Mouse (Mus musculus): Measurements from ENCODE around the gene Olfr15.
"Not testable (repeated sequence)": the region's sequence is repeated elsewhere in the genome, so short reads cannot be mapped to it uniquely, and the experiment has no call there.

Gene Olfr15

DNA sequence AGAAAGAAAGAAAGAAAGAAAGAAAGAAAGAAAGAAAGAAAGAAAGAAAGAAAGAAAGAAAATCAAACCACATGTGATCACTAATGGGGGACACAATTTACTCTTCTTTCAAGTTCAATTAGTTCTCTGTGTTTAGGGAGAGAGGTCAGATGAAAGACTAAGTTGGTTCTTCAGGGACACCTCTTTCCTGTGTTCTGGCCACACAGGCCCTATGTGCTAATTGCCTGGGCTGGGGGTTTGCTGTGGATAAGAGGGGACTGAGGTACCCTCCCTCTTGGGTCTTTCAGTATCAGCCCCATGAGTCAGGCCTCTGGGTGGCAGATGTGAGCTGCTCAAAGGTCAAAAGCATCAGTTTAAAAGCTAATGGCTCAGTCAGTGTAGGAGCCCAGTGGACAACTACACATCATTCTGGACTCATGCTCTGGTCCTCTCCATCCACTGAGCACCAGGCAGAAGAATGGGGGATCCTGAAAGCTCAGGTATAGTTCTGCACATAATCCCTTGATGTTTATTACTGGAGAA lies at the start of gene Olfr15:
TSS of gene Olfr15 (plus strand) at position 291 of the 522 bp plus-strand sequence.
- DNase-seq, result no peak

DNA sequence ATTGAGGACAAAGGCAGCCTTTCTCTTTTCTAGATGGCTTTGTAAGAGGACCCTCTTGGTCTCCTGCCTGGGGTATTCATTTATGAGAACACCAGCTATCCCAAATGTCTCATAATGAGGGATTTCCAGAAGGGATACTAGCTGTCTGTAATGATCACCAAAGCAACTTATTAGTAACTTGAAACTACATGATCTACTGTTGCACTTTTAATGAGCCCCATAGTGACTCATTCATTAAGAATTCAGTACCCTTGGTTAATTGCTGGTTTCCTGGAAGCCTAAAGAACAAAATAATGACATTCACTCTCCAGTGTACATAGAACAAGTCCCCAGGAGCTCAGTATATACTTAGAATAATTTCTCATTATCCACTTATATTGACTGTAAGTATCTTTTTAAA lies 49.4 kb upstream of the Olfr15 start:
- no peak for DNase-seq

DNA sequence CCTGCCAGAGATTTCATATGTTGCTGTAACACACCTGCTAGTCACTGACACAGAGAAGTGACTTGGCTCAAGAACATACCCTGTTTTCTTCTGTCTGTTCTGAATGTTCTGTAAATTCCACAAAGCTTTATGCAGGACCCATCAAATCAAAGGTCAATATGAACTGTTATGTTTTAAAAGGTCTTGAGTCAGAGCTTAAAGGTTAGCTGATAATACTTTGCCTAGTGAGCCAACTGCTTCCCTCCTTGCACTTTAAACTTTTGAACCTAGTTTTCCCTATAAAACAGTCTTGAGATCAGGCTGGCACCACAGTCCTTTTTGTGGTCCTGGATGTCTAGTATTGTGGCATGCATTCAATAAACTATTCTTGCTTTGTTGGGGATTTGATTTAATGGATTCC lies 42.3 kb upstream of the Olfr15 start:
- DNase-seq, result no peak

DNA sequence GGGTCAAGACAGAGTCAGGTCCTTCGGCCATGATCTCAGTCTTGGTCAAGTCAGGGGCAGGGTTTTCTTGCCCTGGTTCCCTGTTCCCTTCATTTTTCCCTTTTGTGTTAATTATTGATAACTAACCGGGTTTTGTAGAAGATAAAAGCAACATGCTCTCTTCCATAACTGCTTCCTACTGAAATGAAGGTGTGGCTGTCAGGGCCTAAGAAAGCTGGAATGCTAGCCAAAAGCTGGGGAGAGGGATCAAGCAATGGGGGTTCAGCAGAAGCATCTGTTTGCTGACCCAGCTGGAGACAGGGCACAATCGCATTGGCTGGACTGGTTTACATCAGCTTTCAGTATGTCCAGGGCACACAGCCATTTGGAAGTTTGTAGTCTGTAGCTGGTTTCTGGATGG lies 22.5 kb upstream of the Olfr15 start:
- DNase-seq, result no peak

DNA sequence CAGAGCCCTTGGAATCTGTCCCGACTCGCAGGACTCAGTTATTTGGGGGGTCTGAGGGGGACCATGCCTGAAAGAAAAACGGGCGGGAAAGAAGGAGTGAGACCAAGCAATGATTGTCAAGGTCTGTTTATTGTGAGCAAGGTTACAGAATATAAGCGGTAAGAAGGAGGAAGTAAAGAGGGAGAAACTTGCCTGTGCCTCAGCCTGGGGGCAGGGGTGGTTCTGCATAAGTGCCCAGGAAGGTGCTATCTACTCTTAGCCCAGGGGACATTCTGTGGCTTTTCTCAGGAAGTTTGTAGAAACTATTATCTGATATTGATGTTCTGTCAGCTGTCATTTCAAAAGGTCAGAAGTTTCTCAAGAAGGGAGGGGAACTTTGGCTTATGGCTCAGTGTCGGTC lies 16.0 kb upstream of the Olfr15 start:
- DNase-seq, result not testable (repeated sequence)

DNA sequence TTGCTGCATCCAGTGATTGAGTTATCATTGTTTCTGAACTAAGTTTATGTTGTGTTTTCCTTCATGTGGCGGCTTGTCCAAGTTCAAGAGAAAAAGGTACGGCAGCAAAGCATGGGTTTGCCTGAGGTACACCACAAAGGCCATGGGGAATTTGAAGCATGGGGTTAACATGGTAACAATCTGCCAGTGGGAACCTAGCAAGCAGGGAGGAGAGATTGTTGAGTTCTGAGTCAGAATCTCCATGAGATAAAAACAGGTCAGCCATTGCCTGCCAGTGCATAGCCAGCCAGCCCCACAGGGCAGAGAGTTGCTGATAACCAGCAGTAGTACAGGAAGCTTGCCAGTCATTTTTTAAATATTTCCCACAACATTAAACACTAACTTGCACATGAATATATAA lies 10.5 kb upstream of the Olfr15 start:
- DNase-seq, result no peak

DNA sequence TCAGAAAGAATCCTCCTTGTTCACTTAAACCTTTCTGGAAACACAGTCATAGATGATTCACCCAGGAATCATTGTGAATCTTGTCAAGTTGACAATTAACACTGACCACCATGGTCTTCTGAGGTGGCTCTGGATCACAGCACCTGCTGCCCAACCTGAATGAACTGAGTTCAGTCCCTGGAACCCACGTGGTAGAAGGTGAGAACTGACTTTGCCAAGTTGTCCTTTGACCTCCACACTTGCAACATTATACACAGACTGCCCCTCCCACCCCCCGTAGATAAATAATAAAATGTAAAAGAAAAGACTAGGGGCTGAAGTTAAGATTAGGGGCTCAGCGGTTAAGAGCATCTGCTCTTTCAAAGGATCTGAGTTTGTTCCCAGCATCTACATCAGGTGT lies 2.7 kb upstream of the Olfr15 start:
- no peak for DNase-seq

DNA sequence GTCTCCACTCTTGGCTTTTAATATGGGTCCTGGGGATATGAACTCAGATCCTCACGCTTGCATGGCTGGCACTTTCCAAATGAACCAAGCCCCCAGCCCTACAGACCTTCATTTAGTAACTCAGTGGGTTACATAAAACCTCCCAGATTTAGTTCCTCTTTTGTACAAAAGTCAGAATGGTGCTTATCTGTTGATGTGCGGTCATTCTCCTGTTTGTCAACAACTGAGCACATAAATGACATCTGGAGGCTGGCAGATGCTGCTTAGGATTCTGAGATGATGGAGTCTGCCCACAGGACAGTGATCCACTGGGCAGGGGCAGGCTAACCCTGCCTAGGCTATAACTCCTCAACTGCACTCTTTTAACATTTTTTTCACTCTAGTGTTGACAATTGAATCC lies 951 bp upstream of the Olfr15 start:
- DNase-seq, result no peak

DNA sequence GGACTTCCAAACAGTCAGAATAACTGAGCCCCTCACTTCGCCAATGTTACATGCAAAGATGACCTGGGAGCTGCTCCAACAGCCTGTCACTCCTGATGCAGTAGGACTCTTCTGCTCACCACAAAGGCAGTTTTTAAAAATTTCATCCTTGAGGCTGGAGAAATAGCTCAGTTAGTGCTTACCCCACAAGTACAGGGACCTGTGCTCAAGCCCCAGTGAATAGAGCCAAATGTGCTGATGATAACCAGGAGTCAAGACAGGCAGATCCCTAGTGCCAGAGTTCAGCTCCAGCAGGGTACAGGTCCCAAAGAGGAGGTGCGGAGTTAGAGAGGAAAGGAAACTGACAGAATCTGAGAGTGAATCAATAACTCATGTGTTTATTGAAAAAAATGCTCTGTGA lies 4.8 kb downstream of the Olfr15 start:
- no peak for DNase-seq

DNA sequence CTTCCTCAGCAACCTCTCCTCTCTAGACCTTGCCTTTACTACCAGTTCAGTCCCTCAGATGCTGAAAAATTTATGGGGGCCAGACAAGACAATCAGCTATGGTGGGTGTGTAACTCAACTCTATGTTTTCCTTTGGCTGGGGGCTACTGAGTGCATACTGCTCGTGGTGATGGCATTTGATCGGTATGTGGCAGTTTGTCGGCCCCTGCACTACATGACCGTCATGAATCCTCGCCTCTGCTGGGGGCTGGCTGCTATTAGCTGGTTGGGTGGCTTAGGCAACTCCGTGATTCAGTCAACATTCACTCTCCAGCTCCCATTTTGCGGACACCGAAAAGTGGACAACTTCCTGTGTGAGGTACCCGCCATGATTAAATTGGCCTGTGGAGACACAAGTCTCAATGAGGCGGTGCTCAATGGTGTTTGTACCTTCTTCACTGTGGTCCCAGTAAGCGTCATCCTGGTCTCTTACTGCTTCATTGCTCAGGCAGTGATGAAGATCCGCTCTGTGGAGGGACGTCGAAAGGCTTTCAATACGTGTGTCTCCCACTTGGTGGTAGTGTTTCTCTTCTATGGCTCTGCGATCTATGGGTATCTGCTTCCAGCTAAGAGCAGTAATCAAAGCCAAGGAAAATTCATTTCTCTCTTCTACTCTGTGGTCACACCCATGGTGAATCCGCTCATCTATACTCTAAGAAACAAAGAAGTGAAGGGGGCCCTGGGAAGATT lies 8.6 kb downstream of the Olfr15 start:
- peak; percentile 26 for DNase-seq

DNA sequence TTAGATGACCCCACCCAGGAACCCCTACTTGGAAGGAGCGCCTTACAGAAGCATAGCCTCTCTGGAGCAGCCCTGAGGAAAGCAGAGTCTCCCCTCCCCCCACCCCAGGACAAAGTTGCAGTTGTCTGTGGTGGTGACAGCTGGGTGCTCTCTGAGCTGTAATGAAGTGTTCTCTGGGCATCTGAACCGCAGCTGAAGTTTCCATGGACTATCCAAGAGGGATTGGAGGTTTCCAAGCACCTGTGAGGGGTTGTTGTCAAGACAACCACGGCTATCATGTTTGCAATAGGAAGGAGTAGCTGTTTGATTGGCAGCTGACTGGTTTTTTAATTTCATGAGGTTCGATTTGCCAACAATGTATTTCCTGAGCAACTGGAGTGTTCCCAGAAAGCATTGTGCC lies 12.3 kb downstream of the Olfr15 start:
- no peak for DNase-seq

DNA sequence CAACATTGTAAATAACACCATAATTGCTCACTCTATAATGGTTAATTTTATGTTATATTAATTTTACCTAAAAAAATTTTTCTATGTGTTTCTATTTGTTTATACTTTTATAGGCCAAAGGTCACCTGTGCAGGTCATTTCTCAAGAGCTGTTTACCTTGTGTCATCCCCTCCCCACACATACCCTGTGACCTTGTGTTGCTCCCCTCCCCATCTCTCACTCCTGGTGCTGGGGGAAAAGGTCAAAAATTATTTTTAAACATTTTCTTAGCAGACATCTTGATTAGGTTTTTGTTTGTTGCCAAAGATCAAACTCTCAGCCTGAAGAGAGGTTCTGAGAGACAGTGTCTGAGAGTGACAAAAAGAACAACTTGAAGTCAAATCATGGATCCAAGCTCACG lies 13.1 kb downstream of the Olfr15 start:
- DNase-seq, result no peak

DNA sequence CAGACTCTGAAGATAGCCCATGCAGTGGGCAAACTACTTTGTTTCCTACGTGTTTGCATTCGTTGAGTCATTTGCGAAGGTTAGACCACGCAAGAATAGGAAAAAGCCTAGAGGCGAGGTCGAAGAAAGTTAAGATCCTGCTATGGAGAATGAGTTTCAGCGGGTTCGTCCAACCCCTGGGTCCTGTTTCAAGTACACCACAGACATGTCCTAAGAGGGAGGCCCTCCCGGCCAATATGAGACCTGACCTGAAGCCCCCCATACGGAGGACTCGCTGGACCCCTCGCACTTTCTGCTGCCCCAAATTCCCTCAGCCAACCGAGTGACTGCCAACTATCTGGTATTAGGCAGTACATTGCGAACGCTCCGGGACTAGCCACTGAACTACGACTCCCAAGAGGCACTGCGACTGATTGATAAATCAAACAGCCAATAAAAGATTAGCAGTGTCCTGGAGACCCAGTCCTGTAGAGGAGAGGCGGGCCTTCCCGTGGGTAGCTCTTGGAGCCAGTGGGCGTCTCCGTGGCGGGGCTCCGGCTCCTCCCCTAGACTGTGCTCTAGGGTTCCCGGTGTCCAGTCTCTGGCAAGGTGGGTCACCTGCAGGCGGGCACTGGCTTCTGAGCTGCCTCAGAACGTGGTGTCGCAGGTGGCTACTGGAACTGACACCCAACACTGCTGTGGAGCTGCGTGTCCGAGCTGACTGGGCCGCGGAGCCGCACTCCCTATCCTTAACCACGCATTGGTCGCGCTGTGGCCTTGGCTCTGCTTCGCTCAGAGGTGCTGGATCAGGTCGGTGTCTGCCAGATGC lies 16.2 kb downstream of the Olfr15 start, which contains the start of gene Zfp174:
TSS of gene Zfp174 (plus strand) at position 558 of the 808 bp plus-strand sequence.
- peak; percentile 90 for DNase-seq

DNA sequence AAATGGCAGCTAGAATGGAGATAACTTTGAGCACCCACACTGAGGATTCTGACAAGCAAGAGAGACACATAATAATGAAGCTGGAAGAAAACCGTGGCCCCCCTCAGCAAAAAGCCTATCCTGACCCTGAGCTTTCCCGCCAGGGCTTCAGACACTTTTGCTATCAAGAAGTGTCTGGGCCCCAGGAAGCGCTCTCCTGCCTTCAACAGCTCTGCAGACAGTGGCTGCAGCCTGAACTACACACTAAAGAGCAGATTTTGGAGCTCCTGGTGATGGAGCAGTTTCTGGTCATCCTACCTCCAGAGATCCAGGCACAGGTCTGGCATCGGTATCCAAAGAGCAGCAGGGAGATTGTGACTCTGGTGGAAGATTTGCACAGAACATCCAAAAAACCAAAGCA lies 17.2 kb downstream of the Olfr15 start:
- no peak for DNase-seq

DNA sequence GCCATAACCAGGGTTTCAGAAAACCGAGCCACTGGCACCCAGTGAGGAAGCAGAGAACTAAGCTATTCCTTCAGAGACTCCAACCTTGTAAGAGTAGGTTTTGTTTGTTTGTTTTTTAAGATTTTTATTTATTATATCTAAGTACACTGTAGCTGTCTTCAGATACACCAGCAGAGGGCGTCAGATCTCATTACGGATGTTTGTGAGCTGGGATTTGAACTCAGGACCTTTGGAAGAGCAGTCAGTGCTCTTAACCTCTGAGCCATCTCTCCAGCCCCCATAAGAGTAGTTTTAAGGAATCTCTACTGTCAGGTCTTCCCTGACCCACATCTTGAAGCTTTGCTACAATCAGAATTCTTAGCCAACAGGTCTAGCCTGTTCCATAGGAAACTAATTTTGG lies 17.7 kb downstream of the Olfr15 start:
- DNase-seq, result no peak

DNA sequence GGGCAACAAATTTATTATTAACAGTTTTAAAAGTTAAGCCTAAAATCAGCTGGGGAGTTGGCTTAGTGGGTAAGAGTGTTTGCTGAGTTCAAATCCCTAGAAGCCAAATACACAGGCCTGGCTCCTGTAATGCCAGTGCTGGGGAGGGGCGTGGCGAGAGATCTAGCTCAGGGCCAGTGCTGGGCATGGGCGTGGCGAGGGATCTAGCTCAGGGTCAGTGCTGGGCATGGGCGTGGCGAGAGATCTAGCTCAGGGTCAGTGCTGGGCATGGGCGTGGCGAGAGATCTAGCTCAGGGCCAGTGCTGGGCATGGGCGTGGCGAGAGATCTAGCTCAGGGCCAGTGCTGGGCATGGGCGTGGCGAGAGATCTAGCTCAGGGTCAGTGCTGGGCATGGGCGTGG lies 20.6 kb downstream of the Olfr15 start:
- not testable (repeated sequence) for DNase-seq

DNA sequence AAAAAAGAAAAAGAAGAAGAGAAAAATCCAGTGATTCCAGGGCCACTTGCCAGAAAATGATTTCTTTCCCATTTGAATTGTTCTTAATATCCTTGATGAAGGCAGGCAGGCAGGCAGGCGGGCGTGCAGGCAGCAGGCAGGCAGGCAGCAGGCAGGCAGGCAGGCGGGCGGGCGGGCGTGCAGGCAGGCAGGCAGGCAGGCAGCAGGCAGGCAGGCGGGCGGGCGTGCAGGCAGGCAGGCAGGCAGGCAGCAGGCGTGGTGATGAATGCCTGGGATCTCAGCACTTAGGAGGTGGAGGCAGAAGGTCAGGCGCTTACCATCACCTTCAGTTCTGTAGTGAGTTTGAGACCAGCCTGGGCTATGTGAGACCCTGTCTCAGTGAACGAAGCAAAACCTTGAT lies 21.9 kb downstream of the Olfr15 start:
- no peak for DNase-seq

DNA sequence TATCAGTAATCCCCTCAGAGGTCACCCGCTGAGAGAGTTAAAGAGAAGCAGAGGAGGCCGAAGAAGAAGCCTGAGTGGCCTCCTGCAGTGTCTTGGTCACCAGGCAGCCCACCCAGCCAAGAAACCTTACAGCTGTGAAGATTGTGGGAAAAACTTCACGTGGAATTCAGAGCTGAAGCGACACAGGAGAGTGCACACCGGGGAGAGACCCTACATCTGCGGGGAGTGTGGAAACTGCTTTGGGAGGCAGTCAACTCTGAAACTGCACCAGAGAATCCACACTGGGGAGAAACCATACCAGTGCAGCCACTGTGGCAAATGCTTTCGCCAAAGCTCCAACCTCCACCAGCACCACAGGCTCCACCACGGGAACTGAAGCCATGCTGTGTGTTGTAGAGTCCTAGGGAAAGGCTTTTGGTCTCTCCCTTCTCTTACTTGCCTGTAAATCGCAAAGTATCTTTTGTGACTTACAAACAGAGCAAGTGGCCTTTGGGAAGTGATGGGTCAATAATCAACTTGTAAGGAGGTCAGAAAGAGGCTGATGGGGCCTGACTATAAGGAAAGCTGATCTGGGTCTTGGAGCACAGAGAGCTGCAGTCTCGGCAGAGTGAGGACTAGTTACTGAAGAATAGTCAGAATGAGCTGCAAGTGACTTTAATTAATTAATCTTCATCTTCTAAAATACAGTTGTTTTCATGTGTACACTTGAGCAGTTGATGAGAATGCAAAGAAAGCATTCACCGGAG lies 23.9 kb downstream of the Olfr15 start:
- no peak for DNase-seq

DNA sequence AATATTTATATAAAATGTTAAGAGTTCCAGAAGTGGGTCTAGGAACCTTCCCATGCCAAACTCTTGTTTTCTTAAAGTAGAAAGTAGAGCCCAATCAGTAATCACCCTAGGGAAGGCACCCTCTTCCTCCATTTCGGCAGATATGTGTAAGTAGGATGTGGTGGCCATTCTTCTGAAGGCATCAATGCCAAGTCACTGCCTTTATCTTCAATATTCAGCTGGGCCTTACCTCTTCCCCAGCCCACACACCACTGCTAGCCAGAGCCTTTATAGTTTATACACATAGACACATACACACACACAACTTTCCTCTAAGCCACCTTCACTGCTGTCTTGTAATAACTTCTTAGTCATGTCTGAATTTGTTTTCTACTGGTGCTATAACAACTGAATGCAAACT lies 25.1 kb downstream of the Olfr15 start:
- no peak for DNase-seq

DNA sequence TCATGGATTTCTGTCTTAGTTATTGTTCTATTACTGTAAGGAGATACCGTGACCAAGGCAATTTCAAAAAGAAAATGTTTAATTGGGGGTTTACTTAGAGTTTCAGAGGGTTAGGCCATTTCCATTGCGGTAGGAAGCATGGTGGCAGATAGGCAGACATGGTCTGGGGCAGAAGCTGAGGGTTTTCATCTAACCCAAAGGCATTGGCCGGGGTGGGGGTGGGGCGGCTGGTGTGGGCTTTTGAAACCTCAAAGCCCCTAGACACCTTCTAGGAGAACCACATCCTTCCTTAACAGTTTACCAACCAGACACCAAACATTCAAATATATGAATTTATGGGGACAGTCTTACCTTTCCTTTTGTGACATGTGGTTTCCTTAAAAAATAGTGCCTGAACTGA lies 28.6 kb downstream of the Olfr15 start:
- no peak for DNase-seq

DNA sequence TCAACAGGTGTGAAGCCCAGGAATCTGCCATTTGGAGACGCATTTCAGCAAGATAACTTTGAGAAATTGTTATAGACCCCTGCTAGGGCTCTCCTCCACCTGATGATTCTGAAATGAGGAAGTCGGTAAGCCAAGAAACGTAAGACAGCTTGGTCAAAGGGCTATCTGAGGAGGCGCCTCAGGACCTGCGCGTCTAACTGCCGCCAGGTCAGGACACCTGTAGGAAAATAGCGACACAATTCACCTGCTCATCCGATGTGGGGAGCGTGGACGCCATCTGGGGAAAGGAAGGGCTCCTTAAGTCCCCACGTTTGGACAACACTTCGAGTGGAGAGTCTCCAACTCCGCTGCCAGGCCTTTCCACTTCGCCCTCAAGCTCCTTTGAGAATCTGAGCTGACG lies 41.1 kb downstream of the Olfr15 start:
- DNase-seq, result no peak

DNA sequence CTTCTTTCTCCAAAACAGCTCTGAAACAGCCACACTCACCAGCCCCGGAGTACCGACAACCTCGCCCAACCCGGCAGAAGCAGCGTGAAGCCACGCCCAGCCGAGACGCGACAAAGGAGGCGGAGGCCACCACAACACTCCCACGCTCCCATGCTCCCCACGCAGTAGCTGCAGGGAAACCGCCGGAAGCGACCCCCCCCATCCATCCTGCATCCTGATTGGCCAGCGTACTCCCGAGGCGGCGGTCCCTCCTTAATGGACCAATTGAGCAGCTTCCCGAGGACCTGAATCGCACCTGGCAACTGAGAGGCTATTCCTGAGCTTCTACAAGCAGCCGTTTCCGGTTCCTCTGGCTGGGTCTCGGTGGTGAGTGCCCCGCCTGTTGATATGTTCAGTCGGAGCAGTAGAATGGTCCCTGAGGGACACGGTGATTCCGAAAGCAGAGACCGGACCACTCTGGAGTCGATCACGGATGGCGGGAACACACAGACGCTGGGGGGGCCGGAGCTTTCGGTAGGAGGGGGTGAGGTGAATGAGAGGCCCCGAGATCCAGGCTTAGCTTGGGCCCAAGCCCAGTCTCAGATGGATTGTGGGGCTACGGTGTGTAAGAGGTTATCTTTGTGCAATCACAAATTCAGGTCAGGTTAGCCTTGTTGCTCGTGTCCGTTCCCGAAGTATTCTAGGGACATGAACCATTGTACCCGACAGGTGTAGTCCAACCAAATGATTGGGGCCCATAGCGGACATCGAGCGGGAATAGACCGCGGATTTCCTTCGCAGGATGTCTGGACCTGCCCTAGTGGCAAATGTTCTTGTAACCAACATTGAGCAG lies 41.8 kb downstream of the Olfr15 start, which contains the start of gene Naa60:
TSS of gene Naa60 (plus strand) at position 160 of the 832 bp plus-strand sequence.
- peak; percentile 93 for DNase-seq
